Mouse (Mus musculus) T-helper 2 cell (primary cell): ENCODE measurements at regions not wholly inside any gene's neighbourhood (a gene's known extent, or its start where the extent isn't known, plus 50 kb on each side); places are given as distances from the start of the nearest gene placed in this dataset.

Source experiments
- in situ Hi-C: fragments of 300-600 bp; cut with MboI, MseI; formaldehyde crosslinking; loops from one replicate; pipeline ENCODE4 v1.15.1; 2025; ENCODE audit warnings: high pct_unique_total_duplicates

DNA sequence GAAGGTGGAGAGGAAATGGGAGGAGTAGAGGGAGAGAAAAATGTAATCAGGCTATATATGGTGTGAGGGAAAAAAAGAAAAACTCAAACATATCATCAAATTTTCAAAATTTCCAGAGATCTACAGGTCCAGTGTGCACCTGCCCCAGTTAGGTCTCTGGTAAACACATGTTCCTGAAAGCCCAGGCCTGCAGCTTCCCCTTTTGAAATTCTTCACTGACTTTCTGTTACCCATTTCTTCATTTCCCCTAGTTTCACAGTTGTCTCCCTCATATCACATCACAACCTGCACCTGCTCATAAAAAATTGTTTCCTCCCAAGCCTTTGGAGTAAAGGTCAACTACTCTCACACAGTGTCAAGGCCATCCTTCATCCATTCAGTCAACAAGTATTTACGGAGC, 236.9 kb upstream of the Ldb2 start:
- in situ Hi-C loops: no loop called here

DNA sequence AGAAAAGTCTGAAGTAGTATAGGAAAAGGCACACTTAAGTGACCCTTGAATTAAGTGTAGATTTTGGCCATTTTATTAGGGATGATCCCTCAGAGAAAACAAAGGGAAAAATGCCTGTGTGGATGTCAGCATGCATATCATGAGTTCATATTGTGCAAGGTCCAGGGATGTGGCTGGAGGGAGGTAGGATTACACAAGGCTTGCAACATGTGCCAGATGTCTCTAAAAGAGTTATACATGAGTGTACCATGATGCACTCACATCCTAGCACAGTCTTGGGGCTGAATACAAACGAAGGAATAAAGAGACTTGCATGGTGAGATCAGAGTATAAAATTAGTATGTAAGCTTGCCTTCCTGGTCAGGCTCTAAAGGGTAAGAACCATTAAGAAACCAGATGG, 233.7 kb upstream of the Ldb2 start:
- in situ Hi-C loops: no loop called here

DNA sequence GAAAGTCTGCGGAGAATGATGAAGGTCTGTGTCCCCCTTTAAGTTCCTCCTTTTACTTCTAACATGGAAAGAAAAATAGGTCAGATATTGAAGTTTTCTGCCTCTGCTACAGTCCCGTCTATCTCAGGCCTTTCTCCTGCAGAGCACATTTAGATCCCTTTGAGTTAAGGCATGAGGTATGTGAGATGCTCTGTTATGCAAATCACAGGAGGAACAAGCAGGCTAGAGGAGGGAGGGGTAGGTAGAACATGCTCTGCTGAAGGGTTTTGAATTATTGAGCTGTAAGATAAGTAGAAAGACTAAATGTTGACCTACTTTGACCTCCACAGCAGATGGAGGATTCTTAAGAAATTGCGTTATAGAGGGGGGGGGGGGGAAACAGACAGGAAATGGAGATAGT, 228.4 kb upstream of the Ldb2 start:
- in situ Hi-C loops: no loop called here

- in situ Hi-C loops: no loop called here
These were observed 225.9 kb upstream of the Ldb2 start for GRCm38 (mm10) chr5:45025383-45025782.

- in situ Hi-C loops: no loop called here
These were observed 208.4 kb upstream of the Ldb2 start for GRCm38 (mm10) chr5:45007930-45008329.

GRCm38 (mm10) chr5:45000996-45001395, 201.5 kb upstream of the Ldb2 start:
- in situ Hi-C loops: no loop called here

DNA sequence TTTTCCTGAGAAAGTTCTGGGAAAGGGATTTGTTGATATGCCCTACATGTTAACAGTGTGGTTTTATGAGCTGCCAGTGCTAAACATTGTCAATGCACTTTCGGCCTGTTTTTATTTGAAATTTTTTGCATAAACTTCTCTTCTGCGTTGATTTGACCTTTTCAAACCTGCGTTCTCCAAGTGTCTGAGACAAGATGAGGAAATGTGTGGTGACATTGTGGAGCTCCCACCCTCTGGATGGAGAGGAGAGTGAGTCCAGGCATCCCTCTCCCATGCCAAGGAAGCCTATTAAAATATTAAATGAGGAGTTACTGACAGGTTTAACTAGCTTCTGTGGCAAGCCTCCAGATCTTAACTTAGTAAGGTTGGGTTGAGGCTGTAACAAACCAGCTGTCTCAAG, 199.6 kb upstream of the Ldb2 start:
- in situ Hi-C loops: no loop called here

- in situ Hi-C loops: no loop called here
These were observed 176.1 kb upstream of the Ldb2 start for GRCm38 (mm10) chr5:44975456-44976195.

DNA sequence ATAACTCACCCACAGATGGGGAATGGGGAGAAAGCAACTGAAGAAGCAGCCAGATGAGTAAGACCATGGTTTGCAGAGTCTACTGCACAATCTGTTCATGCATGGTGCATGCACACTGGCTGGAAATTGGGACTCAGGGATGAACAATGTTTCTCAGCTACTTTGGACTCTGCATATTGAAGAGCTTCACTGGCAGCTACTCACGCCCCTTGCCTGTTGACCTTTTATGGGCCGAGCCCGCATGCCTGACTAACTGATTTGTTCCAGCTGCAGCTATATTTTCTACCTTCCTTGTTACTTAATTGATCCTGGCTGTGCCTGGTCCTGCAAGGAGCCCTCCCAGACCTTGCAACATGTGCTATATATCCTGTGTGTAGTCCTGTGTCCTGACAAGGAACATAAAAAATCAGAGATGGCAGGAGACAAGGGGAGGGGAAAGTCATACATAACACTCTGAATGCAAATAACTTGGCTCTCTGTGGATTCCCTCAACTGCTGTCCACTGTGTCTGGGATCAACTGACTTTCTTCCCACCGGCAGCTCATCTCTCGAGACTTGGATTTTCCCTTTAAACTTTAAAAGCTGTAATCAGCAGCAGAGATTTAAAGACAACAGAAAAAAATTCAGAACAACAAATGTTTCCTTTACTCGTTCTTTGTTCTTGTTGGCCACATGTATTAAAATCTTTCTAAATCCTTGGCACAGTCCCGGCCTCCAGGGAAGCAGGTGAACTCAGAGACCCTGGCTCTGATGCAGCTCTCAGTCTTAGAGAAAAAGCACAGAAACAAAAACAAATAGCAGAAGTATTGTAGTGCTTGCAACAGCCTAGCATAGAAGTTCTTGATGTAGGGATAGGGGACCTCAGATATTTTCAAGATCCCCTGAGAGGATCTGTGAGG, 143.8 kb upstream of the Ldb2 start:
- in situ Hi-C loops: no loop called here

DNA sequence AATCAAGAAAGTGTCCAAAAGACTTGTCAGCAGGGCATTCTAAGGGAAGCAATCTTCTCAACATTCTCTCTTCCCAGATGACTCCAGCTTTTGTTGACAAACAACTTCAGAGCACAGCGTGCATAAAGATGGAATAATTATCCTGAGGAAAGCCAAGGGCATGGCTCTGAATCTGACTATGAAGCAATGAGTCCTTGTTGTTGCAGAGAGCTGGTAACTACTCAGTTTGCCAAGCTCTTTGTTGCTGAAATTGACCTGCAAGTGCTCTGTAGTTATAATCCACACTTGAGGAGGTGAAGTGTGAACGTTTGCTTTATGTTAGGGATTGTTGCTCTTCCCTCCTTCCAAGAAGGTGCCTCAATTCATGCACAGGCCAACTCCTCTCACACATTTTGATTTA, 143.1 kb upstream of the Ldb2 start:
- in situ Hi-C loops: no loop called here

- in situ Hi-C loops: no loop called here
These were observed 126.0 kb upstream of the Ldb2 start for GRCm38 (mm10) chr5:44925476-44925875.

- in situ Hi-C loops: no loop called here
These were observed 122.8 kb upstream of the Ldb2 start for GRCm38 (mm10) chr5:44922129-44922775.

DNA sequence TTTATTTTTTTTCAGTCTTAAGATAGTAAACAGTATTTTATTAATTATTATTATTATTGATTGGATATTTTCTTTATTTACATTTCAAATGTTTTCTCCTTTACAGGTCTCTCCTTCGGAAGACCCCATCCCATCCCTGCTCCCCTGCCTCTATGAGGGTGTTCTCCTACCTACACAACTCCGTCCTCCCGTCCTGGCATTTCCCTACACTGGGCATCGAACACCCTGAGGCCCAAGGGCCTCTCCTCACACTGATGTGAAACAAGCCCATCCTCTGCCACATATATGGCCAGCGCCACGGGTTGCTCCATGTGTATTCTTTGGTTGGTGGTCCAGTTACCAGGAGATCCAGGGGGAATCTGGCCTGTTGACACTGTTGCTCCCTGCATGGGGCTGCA, 118.3 kb upstream of the Ldb2 start:
- in situ Hi-C loops: no loop called here

- in situ Hi-C loops: no loop called here
These were observed 117.8 kb upstream of the Ldb2 start for GRCm38 (mm10) chr5:44917173-44917815.

DNA sequence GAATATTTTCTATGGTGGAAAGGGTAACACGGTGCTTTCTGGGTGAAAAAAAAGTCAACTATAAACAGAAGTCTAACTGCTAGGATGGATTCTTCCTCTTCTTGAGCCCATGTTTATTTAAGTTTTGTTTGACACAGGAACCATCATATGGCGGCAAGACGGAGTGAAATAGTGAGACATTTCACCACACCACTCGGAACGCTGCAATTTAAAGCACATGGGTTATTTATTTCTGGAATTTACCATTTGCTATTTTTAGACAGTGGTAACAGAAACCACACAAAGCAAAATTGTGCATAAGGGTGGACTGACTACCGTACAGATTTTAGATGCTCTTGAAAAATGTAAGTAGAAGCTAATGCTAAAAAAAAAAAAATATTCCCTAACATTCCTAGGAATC, 103.1 kb upstream of the Ldb2 start:
- in situ Hi-C loops: no loop called here

GRCm38 (mm10) chr5:44886566-44887070, 87.1 kb upstream of the Ldb2 start:
- in situ Hi-C loops: no loop called here

- in situ Hi-C loops: no loop called here
These were observed 77.5 kb upstream of the Ldb2 start for GRCm38 (mm10) chr5:44876946-44877345.

GRCm38 (mm10) chr5:44872243-44872642, 72.8 kb upstream of the Ldb2 start:
- in situ Hi-C loops: no loop called here

- in situ Hi-C loops: no loop called here
These were observed 64.4 kb upstream of the Ldb2 start for GRCm38 (mm10) chr5:44863887-44864286.

DNA sequence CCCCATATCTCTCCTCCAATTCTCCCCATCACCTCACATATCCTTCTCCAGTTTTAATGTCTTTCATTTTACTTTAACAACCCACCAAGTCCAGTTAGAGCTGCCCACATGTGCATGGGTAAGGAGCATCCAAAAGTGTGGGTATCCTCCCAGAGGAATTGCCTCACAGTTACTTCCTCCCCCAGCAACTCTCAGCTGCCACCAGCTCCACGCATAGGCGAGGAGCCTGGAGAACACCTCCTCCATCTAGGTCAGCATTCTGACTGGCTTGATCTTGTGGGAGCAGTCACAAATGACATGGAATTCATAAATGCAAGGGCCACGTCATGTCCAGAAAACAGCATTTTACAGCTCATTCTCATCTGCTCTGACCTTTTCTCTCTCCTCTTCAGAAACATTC, 63.9 kb upstream of the Ldb2 start:
- in situ Hi-C loops: no loop called here

DNA sequence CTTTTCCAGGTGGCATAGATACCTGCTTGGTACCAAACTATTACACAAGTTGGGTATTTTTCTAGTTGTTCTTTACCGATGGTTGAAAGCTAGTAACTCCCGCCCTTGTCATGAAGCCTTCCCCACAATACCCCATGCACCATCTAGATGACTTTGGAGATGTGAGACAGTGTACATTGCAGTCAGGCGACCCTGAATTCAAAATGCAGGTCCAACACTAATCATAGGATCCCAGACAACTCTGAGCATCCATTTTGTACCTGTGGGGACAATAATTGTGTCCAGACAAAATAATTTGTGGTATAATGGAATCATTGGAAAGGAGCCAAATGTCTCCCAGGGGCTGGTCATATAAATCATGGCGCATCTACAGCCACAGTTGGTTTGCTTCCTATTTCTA, 54.7 kb upstream of the Ldb2 start:
- in situ Hi-C loops: no loop called here
